Mouse (Mus musculus) testis, postnatal 14 days (tissue): ENCODE results near the gene Supt20.
A peak's percentile ranks its signal among the peaks of the same experiment; 100 is the strongest.
"Not testable (repeated sequence)": the region's sequence is repeated elsewhere in the genome, so short reads cannot be mapped to it uniquely, and the experiment has no call there.

Source experiments
- DNase-seq: peaks from one replicate; pipeline ENCODE4 v3.0.0; 2021; ENCODE audit warnings: low spot score

Supt20 gene

GRCm38 (mm10) chr3:54704106-54704505, 11.5 kb downstream of the Supt20 start:
- not testable (repeated sequence) for DNase-seq

GRCm38 (mm10) chr3:54708972-54709371, 16.4 kb downstream of the Supt20 start:
- no peak for DNase-seq

GRCm38 (mm10) chr3:54714253-54714652, 21.6 kb downstream of the Supt20 start, which contains the start of gene Gm21958:
Gm21958 (minus strand) TSS chr3:54714353.
- DNase-seq: no peak

GRCm38 (mm10) chr3:54715461-54715860, 22.9 kb downstream of the Supt20 start:
- no peak for DNase-seq

- no peak for DNase-seq
These were observed 24.7 kb downstream of the Supt20 start for GRCm38 (mm10) chr3:54717348-54717747.

- DNase-seq: no peak
These were observed 26.3 kb downstream of the Supt20 start for GRCm38 (mm10) chr3:54718947-54719346.

- DNase-seq: no peak
These were observed 31.3 kb downstream of the Supt20 start for GRCm38 (mm10) chr3:54723741-54724500.

GRCm38 (mm10) chr3:54725344-54725743, 32.7 kb downstream of the Supt20 start:
- no peak for DNase-seq

- no peak for DNase-seq
These were observed 35.0 kb downstream of the Supt20 start for GRCm38 (mm10) chr3:54727588-54727987.

- no peak for DNase-seq
These were observed 35.5 kb downstream of the Supt20 start for GRCm38 (mm10) chr3:54728100-54728499.

- no peak for DNase-seq
These were observed 39.1 kb downstream of the Supt20 start for GRCm38 (mm10) chr3:54731626-54732150.

- no peak for DNase-seq
These were observed 39.8 kb downstream of the Supt20 start for GRCm38 (mm10) chr3:54732371-54732770.

- peak; percentile 92 for DNase-seq
These were observed 42.0 kb downstream of the Supt20 start for GRCm38 (mm10) chr3:54734411-54735246.

GRCm38 (mm10) chr3:54735247-54736046, 42.8 kb downstream of the Supt20 start, which contains the start of the genes Exosc8 and Alg5:
Exosc8 (minus strand) TSS chr3:54735393.
Alg5 (plus strand) TSS chr3:54735539.
- peak; percentile 89 for DNase-seq

GRCm38 (mm10) chr3:54736101-54736927, 43.7 kb downstream of the Supt20 start:
- DNase-seq: no peak

- no peak for DNase-seq
These were observed 44.7 kb downstream of the Supt20 start for GRCm38 (mm10) chr3:54737317-54737716.

- no peak for DNase-seq
These were observed 49.4 kb downstream of the Supt20 start for GRCm38 (mm10) chr3:54741965-54742364.

- DNase-seq: no peak
These were observed 53.2 kb downstream of the Supt20 start for GRCm38 (mm10) chr3:54745799-54746198.

GRCm38 (mm10) chr3:54753411-54753810, 60.8 kb downstream of the Supt20 start:
- no peak for DNase-seq

GRCm38 (mm10) chr3:54755145-54756041, 62.8 kb downstream of the Supt20 start, which contains the start of gene Smad9:
Smad9 (plus strand) TSS chr3:54755582.
- DNase-seq: peak; percentile 46
